Mouse (Mus musculus): ENCODE measurements around the gene D630036H23Rik. TPM values are rescaled to one million over a fixed set of nuclear protein-coding genes. Genes with fewer than 3 reads are reported as not detected.

Gene D630036H23Rik
- polyA plus RNA-seq (2012; rRNA removed), result 1.6 and 2.8 TPM in 2 replicates

DNA sequence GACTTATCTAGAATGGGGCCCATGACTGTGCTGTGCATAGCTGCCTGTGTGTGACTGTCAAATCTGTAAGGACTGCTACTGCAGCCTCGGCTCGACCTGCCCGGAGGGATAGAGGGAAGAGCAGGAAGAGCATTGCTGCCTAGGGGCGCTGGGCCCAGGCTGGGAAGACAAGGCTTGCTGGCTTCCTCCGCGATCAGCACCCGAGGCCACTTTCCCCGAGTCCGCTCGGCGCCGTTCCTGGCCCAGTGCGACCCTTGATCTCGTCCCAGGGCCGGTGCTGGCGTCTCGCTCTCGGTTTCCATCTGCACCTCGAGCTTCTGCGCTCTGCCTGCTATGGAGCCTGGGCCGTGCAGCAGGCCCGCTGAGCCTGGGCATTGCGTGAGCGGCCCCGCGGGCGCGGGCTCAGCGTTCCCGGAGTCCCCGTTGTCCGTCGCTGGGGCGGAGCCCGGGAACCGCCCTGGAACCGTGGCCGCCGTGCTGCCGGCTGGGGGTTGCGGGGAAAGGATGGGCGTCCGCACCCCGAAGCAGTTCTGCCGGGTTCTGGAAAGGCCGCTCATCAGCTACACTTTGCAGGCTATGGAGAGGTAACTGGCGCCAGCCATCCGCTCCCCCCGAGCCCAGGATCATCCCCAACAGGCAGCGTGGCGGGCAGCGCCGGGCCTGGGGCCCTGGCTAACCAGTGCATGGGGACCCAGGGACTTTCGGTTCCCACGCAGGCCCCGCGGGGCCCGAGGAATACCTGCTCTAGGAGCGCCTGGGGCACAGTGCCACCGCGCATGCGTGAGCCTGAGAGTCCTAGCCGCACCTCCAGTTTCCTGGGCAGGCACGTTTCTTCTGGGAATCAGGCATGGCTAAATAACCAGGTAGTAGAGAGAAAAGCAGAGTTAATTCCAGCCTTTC lies at the start of gene D630036H23Rik, which contains the start of gene Ispd:
Gene D630036H23Rik, minus strand, starts transcription at position 741 of the 900 bp plus-strand sequence.
Gene Ispd, plus strand, starts transcription at position 10 of the 900 bp plus-strand sequence.

Other genes starting within 250 kb of the D630036H23Rik start
- gene Ankmy2, start 225.1 kb downstream of the D630036H23Rik start, polyA plus RNA-seq (2012; rRNA removed), result 5.8 and 5.9 TPM in 2 replicates
- 8.2 and 10.6 TPM in 2 replicates for gene Bzw2, start 224.1 kb downstream of the D630036H23Rik start, polyA plus RNA-seq (2012; rRNA removed)
- gene Lrrc72, start 128.8 kb downstream of the D630036H23Rik start, polyA plus RNA-seq (2012; rRNA removed), result not detected in 2 replicates
- gene Sostdc1, start 68.0 kb downstream of the D630036H23Rik start, polyA plus RNA-seq (2012; rRNA removed), result 1.2 and 2.3 TPM in 2 replicates
- 0.57 and 0.76 TPM in 2 replicates for gene Ispd, start 731 bp downstream of the D630036H23Rik start, polyA plus RNA-seq (2012; rRNA removed)

Measured in colon, adult 2 months (tissue).